Mouse (Mus musculus): Measurements from ENCODE around the gene Agfg1.

- TF ChIP-seq CTCF (IDR thresholded peaks at IDR 0.05; ENCODE audit: borderline replicate concordance, insufficient read depth, low read length) (no peak), POLR2A (IDR thresholded peaks at IDR 0.05; ENCODE audit: low read depth, low read length) (no peak)
Measured at GRCm38 (mm10) chr1:82832495-82833021, 6.7 kb upstream of the Agfg1 start.
